Mouse (Mus musculus): ENCODE data around the gene Spg7.
A peak's percentile ranks its signal among the peaks of the same experiment; 100 is the strongest.

Spg7 gene

DNA sequence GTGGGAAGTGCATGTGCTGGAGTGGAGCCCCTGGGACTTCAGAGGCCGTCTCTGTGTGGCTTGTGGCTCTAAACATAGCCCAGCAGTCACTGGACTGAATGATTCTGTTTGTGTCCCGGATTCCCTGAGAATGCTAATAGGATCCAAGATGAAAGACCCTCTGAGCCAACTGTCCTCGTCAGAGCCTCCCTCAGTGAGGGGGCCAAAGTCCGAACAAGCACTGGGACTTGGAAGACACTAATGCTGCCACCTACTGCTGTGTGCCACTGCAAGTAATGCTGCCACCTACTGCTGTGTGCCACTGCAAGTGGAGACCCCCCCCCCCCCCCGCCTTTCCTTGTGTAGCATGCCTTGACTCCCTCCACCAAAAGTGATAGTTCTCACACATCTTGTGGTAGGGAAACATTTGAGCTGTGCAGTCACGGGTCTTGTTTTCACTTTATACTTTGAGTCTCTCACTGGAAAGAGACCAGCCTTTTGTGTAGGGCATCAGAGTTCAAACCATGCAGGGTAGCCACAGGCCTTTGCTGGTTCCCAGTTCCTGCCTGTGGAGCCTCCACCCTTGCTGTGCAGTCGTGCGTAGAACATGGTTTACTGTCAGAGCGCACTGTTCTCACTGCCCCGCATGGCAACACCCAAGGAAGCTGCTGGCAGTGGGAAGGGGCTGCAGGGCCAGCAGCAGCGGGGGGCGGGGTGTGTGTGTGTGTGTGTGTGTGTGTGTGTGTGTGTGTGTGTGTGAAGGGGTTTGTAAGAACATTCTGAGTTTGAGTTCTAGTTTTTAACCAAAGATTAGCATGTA is 35.2 kb downstream of the Spg7 start:
- no peak for DNase-seq (ENCODE audit: low spot score in 2 of 2)

DNA sequence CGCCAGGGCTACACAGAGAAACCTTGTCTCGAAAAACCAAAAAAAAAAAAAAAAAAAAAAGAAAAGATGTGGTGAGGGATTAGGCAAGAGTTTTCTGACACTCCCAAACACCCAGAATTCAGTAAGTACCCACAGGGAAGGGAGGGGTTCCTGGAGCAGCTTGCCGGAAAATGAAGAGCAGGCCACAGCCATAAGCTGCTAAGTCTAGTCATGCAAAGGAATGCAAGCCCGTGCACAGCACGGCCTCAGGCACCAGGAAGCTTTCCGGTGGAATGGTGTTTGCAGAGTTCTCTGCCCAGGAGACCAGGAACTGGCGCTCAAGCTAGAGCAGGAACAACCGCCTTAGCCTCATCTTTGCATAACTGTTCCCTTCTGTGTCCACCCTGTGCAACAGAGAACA is 37.5 kb downstream of the Spg7 start:
- no peak for DNase-seq (ENCODE audit: low spot score in 2 of 2)

DNA sequence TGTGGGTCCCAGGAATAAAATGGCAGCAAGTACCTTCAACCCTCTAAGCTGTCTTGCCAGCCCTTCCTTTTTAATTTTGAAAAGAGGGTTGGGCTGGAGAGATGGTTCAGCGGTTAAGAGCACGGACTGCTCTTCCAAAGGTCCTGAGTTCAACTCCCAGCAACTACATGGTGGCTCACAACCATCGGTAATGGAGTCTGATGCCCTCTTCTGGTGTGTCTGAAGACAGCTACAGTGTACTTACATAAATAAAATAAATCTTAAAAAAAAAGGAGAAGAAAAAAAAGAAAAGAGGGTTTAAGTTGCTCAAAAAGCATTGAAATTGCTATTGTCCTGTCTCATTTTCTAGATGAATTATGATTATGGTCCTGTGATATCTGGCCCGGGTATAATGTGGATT is 38.5 kb downstream of the Spg7 start:
- DNase-seq (ENCODE audit: low spot score in 2 of 2), result no peak

DNA sequence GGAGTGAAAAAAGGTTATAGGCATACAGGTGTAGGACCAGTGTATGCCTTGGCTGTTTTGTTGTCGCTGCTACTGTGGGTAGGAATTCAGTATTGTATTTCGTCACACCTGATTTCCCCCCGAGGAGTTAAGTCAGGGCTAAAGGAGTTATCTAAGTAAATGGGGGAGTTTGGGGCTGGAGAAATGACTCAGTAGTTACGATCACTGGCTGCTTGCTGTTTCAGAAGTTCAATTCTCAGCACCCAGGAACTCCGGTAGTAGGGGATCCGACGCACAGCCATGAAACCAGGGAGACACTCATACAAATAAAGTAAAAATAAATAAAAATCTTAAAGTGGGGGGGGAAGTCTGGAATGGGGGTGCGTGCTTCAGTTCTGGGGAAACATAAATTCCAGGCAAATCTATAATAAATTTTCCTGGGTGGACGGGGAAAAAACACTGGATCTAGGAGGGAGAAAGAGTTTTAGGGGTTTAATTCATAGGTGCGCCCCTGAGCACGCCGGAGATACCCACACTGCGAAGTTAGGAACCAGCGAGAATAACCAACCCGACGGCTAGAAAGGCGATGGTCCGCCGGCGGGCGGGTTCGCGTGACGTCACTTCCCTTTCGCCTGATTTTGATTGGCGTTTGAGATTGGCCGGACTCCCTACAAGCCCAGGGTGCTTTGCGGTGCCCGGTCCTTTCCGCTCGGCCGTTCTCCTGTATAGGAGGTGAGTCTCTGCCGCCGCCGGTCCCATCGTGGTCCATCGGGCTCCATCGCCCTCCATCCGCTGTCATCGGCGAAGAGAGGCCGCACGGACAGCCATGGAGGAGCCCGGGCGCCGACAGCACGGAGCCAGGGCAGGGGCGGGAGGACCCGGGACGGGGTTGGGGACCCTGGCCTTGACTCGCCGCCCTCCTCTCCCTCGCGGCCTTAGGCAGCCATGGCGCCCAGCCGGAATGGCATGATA is 39.3 kb downstream of the Spg7 start, which contains the start of gene Rpl13:
Rpl13 (plus strand) TSS at position 616 of the 951 bp plus-strand sequence.
- DNase-seq (ENCODE audit: low spot score in 2 of 2), result peak; percentile 97 to 98

DNA sequence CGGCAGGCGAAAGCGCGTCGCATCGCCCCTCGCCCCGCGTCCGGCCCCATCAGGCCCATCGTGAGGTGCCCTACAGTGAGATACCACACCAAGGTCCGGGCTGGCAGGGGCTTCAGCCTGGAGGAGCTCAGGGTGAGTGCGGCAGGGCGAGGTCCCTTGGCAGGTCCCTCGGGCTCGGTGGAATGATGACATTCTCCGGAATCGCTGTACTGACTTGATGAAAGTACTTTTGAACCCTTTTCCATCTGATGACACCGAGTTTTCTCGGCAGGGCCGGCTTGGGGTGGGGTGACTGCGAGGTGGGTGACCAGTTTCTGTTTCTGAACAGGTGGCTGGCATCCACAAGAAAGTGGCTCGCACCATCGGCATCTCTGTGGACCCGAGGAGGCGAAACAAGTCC is 40.1 kb downstream of the Spg7 start:
- peak in 1 of 2 experiments; percentile 70 for DNase-seq (ENCODE audit: low spot score in 2 of 2)

DNA sequence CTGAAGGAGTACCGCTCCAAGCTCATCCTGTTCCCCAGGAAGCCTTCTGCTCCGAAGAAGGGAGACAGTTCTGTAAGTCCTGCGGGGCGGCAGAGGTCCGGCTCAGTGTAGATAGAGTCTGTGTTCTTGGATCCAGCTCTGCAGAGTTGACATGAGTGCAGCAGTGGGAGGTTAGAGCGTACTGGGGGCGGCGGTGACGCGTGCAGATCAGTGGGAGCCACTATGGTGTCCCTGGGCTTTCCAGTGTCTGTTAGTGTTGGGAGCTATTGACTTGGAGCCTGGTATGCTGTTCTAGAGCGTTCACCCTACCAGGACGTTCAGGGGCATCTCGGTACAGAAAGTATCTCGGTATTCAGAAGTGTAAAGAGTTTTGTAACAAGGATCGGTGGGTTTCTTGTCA is 40.5 kb downstream of the Spg7 start:
- no peak for DNase-seq (ENCODE audit: low spot score in 2 of 2)

DNA sequence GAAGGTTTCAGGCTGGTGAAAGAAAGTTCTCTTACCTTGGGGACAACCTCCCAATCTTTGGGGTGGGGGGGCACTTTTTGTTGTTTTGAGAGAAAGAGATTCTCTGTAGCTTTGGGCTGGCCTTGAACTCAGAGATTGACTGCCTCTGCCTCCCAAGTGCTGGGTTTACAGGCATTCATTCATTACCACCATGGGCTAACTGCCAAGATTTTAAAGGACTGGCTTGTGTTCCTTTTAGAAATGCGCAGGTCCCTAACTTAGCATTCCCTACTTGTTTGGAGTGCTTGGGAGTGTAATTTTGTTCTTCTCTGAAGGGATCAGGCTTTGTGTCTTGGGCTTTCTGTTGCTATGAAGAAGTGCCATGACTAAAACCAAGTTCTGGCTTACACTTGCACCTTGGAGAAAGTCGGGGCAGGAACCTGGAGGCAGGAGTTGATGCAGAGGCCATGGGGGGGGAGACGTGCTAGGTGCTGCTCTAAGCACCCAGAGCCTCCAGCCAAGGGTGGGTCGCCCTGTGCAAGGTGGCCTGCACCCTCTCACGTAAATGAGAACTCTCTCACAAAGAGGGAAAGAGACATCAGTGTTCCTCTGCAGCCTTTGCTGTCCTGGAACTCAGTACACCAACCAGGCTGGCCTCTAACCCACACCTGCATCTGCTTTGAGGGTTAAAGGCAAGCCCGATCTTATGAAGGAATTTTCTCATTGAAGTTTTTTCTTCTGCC is 41.5 kb downstream of the Spg7 start:
- DNase-seq (ENCODE audit: low spot score in 2 of 2), result no peak

DNA sequence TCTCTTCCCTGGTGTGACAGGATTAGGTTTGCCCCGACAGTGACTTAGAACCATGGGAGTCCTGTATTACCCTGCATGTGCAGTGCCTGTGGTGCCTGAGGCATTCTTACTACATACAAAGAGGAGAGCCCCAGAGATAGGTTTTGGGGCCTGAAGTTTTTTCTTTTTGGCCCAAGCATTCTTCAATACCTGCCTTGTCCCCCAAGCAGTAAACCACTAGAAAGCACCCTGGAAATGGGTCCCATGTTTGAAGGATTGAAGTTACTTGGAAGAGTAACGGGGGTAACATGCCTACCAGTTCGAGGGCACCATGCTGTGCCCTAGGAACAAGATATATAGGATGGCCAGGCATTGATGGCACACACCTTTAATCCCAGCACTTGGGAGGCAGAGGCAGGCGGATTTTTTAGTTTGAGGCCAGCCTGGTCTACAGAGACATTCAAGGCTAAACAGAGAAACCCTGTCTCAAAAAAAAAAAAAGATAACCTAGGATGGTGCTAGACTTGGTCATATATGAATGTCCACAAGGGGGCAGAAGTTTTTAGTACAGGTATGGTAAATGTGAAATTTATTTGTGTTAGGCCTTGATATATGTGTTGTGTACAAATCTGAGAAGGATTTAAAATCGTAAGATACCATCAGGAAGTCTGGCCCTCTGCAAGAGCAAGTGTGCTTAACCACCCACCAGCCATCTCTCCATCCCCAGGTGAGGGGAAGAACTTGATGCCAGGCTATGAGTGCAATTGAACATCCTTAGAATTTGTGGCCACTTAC is 43.0 kb downstream of the Spg7 start:
- DNase-seq (ENCODE audit: low spot score in 2 of 2), result no peak

DNA sequence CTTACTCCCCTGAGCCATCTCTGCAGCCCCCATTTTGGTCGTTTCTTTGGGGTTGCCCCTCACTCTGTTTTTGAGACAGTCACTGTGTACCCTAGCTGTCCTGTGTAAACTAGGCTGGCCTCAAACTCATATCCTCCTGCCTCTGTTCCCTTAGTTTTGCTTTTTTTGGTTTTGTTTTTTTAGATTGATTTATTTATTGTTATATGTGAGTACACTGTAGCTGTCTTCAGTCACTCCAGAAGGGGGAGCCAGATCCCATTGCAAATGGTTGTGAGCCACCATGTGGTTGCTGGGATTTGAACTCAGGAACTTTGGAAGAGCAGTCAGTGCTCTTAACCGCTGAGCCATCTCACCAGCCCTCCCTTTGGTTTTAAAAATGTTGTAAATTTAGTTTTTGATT is 43.8 kb downstream of the Spg7 start:
- no peak for DNase-seq (ENCODE audit: low spot score in 2 of 2)

DNA sequence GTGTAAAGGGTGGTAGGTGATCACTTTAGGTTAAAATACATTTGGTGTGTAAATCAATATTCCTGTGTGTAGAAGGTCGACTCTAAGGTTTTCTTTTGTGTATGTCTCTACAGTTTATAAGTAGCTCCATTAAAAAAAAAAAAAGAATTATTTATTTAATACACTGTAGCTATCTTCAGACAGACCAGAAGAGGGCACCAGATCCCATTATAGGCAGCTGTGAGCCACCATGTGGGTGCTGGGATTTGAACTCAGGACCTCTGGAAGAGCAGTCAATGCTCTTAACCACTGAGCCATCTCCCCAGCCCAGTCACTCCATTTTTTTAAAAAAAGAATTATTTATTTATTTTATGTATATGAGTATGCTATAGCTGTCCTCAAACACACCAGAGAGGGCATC is 45.3 kb downstream of the Spg7 start:
- DNase-seq (ENCODE audit: low spot score in 2 of 2), result no peak

DNA sequence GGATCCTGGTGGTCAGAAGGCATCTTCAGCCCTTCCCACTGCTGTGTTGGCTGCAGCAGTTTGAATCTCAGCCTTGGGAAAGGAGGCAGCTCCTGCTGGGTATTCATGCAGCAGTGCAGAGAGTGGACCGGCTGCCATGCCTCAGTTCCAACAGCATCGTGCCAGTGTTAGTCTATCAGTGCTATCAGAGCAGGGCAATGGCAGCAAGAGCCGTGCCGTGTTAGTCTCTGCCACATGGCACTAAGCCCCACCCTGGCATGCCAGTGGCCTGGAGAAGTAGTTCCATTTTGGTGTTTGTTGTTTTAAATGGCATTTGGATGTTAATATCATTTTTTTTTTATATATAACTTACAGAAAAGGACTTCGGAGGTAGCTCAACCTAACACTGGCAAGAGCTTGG is 46.2 kb downstream of the Spg7 start:
- no peak for DNase-seq (ENCODE audit: low spot score in 2 of 2)

DNA sequence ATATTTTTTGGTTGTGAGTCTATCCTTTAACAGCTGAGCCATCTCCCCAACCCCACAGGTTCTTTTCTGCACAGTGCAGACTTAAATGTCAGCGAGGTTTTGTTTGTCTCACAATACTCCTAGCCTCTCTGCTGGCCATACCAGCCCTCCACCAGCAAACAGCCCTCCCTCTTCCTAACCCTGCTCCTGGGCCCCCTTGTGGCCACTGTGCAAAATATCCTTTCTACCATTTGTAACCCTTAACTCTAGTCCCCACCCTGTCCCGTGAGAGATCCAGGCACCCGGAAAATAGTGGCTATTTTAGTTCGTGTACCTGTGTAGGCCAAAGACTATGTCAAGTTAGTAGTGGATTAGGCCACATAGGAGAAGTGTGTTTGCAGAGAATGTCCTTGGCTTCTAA is 47.9 kb downstream of the Spg7 start:
- DNase-seq (ENCODE audit: low spot score in 2 of 2), result peak; percentile 33 to 80

DNA sequence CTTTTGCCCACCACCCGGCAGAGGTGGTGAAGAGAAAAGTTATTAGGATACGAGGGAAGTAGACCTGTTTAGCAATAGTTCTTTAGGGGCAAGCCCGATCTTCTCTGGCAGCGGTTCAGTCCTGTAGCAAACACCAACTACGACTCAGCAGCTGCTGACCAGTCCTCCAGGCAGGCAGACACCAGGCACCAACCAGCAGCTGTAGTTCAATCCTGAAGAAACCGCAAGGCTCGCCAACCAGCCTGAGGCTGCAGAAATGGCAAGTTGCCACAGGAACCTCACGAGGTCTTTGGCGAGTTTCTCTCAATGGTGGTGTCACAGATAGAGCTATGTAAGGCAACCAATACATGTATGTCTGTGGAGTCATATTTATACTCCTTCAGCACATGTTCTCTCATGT is 50.1 kb downstream of the Spg7 start:
- no peak for DNase-seq (ENCODE audit: low spot score in 2 of 2)

DNA sequence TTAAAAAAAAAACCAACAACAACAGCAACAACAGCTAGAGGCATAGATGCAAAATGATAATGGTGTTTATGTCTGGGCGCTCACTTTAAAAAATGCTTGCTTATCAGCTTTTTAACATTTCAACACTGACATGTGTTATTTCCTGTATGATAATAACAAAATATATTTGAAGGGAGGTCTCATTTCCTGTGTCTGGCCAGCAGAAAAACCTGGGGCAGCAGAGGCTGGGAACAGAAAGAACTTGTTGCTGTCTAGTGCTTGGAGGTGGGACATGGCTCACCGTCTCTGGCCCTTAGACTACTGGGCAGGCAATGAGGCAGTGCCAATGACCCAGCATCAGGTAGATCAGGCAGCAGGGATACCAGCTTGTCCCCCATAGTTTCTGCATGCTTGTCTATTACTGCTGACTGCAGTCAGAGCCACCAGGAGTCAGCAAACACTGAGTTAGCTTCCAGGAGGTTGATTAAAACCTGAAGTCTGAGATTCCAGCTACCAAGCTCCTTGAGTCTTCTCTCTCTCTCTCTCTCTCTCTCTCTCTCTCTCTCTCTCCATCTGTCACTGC is 51.2 kb downstream of the Spg7 start:
- no peak for DNase-seq (ENCODE audit: low spot score in 2 of 2)

DNA sequence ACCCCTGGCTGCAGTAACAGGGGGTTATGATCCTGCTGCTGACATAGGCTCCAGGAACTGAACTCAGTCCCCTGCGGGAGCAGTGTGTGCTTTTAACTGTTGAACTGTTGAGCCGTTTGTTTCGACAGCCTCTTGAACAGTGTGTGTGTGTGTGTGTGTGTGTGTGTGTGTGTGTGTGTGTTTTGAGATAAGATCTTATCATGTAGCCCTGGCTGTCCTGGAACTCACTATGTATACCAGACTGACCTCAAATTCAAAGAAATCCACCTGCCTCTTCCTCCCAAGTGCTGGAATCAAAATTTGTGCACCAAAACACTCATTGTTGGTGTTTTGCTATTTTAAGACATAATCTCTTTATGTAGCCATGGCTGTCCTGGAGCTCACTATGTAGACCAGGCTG is 51.9 kb downstream of the Spg7 start:
- no peak for DNase-seq (ENCODE audit: low spot score in 2 of 2)

DNA sequence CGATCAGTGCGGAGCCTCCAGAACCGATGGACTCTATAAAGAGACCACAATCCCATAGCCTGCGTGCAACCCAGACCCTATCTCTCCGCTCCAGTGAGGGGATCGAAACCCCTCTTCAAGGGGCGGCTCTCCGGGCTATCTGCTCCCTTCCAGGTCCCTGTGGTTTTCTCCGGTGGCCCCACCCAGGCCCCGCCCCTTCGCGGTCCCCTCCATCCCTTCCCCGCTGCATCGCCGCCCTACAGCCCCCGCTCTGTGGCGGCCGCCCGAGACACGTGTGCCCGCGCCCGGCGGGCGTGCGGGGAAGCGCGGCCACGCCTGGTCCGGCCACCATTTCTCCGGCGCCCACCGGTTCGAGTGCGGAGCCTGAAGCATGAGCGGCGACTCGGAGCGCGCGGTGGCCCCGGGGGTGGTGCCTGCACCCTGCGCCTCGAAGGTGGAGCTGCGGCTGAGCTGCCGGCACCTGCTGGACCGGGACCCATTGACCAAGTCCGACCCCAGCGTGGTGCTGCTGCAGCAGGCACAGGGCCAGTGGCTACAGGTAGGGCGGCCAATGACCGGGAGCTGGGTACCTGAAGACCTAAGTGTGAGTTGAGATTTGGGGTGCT is 54.5 kb downstream of the Spg7 start, which contains the start of gene Cpne7:
Cpne7 (plus strand) TSS at position 248 of the 605 bp plus-strand sequence.
- DNase-seq (ENCODE audit: low spot score in 2 of 2), result no peak

DNA sequence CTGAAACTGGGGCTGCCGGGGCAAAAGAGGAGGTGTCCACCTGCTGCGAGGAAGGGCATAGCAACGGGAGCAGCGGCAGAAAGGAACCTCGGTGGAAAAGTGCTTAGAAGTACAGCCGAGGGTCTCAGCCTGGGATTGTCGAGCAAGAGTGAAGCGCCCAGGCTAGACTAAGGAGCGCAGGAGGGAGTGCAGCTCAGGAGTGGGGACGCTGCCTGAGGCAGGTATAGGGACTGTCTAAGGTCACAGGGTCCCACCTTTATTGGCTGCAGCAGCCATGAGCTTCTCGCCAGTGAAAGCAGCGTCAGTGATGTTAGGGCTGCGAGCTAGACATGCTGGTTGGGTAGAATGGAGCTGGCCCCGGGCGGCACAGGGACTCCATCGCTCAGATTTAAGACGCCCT is 55.0 kb downstream of the Spg7 start:
- no peak for DNase-seq (ENCODE audit: low spot score in 2 of 2)

DNA sequence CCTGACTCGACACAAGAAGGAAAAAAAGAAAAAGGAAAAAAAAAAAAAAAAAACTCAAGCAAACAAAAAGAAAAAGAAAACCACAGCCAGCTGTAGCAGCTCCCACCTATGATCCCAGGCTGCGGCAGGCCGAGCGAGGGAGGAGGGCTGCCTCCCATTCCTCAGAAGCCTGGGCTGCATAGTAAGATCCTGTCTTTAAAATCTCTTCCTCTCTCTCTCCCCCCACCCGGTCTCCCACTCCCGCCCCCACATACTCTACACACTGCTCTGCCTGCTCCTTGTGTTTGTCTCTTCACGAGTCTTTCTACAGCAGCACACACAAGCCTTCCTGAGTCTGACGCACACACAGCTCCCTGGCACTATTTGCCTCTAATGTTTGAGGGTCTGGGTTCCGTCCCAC is 59.3 kb downstream of the Spg7 start:
- DNase-seq (ENCODE audit: low spot score in 2 of 2), result no peak

DNA sequence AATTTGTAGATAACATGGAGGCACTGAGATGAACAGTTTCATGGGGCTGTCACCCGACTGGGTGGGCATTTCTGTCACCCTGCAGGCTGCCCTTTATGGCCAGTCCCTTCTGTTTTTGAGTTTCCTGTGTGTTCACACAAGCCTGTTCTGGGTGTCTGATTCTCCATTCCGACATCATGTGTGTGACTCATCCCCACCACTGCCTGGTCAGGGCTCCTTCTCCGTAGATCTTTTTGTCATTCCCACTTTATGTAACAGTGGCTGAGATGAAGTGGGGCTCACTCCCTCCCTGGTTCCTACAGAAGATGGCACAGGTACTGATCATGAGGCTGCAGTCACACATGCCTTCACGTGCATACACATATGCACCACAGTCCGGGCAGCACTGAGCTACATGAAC is 59.9 kb downstream of the Spg7 start:
- DNase-seq (ENCODE audit: low spot score in 2 of 2), result no peak

DNA sequence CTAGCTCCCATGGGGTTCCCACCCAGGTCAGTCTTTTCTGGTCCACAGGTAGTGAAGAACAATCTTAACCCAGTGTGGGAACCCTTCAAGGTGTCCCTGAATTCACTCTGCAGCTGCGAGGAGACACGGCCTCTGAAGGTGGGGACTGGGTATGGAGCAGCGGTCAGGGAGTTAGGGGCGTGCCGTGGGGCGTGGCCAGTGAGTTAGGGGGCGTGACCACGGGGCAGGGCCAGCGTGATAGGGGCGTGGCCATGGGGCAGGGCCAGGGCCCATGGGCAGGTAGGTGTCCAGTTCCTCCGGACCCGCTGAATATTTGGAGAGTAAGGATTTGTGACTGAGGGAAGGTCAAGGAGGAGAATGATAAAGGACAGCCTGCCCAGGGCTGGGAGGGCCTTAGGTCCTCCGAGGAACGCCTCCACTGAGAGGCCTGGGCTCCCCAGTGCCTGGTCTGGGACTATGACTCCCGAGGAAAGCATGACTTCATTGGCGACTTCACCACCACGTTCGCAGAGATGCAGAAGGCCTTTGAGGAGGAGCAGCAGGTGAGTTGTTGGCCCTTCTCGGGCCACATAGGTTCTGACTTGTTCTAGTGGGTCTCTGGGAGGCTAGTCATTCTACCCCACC is 63.6 kb downstream of the Spg7 start:
- DNase-seq (ENCODE audit: low spot score in 2 of 2), result peak; percentile 67 to 80

All from spleen, postnatal 4 days (tissue).